Comparison of ENCODE assay signal across 11 mouse cellular contexts in the genomic region with DNA sequence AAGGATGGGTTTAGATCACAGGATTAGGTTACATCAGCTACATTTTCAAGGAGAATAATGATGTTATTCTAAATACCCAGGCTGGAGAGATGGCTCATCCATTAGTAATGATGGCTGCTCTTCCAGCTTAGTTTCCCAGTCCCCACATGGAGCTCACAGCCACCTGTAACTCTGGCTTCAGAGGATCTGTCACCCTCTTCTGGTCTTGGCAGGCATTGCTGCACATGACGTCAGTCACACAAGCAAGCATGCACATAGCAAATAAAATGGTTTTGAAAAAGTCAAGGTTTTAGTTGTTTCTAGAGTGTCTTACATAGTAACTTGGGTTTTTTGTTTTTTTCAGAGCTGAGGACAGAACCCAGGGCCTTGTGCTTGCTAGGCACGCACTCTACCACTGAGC. TPM values are rescaled to one million over a fixed set of nuclear protein-coding genes. Genes with fewer than 3 reads are reported as not detected.
DNase-seq lines count a peak whose midpoint lies in the region; ATAC-seq and TF ChIP-seq lines count a peak whose summit lies in the region.
"Had no signal": no experiment of that assay in that cellular context is flagged by ENCODE, and none has a peak within 500 bp of the region (broad histone marks: within the 10 kb centered on the region; RNA-seq: fewer than 3 reads in every experiment).

No protein-coding gene starts in this region.

- H3K4me2 ChIP-seq in heart, postnatal 0 days (ENCODE audit: low read depth, low read length) = no peak overlapping the region
- H3K4me2 ChIP-seq in midbrain, embryonic 11.5 days = no peak overlapping the region
- H3K4me2 ChIP-seq in midbrain, embryonic 14.5 days (ENCODE audit: low read length) = no peak overlapping the region
- H3K4me2 ChIP-seq: limb, embryonic 15.5 days; midbrain, embryonic 13.5 days had no signal

- DNase-seq in heart, postnatal 0 days (ENCODE audit: low spot score) = no peak
- no peak for DNase-seq in heart, adult 18-20 months
- DNase-seq in midbrain, embryonic 11.5 days (ENCODE audit: low spot score, missing footprints) = peak; percentile 73
- DNase-seq in midbrain, embryonic 14.5 days = no peak
- DNase-seq in G1E (ENCODE audit: low spot score) = peak; percentile 29
- no peak for DNase-seq in ovary, postnatal 14 days (ENCODE audit: low spot score)
- no peak for DNase-seq in Muller cell, postnatal 12 days (ENCODE audit: inconsistent ontology term)
- DNase-seq: cerebellum, postnatal 36 days had no signal

- peaks cover 26% of the 10 kb centered on the region for H3K36me3 ChIP-seq in heart, postnatal 0 days (replicated peaks; ENCODE audit: control insufficient read depth, insufficient read depth, low read length)
- H3K36me3 ChIP-seq in midbrain, embryonic 11.5 days (ENCODE audit: control insufficient read depth, insufficient read depth, low read length) = peaks cover 3% of the 10 kb centered on the region; the same call in 1 of the 2 replicates
- H3K36me3 ChIP-seq in midbrain, embryonic 14.5 days (ENCODE audit: control insufficient read depth, insufficient read depth, low read length) = peaks cover 26% of the 10 kb centered on the region
- H3K36me3 ChIP-seq in G1E (replicated peaks) = peaks cover 79% of the 10 kb centered on the region

- no peak for TF ChIP-seq POLR2A in embryonic fibroblast, embryonic 13.5 days (IDR thresholded peaks at IDR 0.05; ENCODE audit: low read depth, low read length)

- no peaks in the 10 kb centered on the region for H3K9me3 ChIP-seq in heart, postnatal 0 days (replicated peaks; ENCODE audit: control insufficient read depth, low read length)
- H3K9me3 ChIP-seq in midbrain, embryonic 11.5 days (ENCODE audit: control insufficient read depth, low read length) = no peaks in the 10 kb centered on the region
- no peaks in the 10 kb centered on the region for H3K9me3 ChIP-seq in midbrain, embryonic 14.5 days (ENCODE audit: control insufficient read depth, low read length)
- no peaks in the 10 kb centered on the region for H3K9me3 ChIP-seq in G1E (replicated peaks)
- H3K9me3 ChIP-seq: limb, embryonic 15.5 days; midbrain, embryonic 13.5 days had no signal

- H3K4me1 ChIP-seq in heart, postnatal 0 days (ENCODE audit: control insufficient read depth, insufficient read depth) = peaks cover 9% of the 10 kb centered on the region; the same call in 1 of the 2 replicates
- no peaks in the 10 kb centered on the region for H3K4me1 ChIP-seq in midbrain, embryonic 11.5 days (ENCODE audit: control insufficient read depth, insufficient read depth, low read length)
- no peaks in the 10 kb centered on the region for H3K4me1 ChIP-seq in midbrain, embryonic 14.5 days (ENCODE audit: control insufficient read depth, insufficient read depth, low read length)
- H3K4me1 ChIP-seq in G1E (ENCODE audit: insufficient read depth, low read depth, low read length) = peaks cover 38% of the 10 kb centered on the region
- H3K4me1 ChIP-seq in embryonic fibroblast, embryonic 13.5 days (ENCODE audit: control insufficient read depth, insufficient read depth, low read length) = peaks cover 9% of the 10 kb centered on the region; the same call in 1 of the 2 replicates
- H3K4me1 ChIP-seq: limb, embryonic 15.5 days; midbrain, embryonic 13.5 days had no signal

- TF ChIP-seq CTCF in heart, postnatal 0 days (IDR thresholded peaks at IDR 0.05; ENCODE audit: low read depth) = peak; percentile 43
- TF ChIP-seq CTCF in G1E (IDR thresholded peaks at IDR 0.05; ENCODE audit: low read depth, low read length) = peak; percentile 32; the same call in 1 of the 2 replicates
- TF ChIP-seq CTCF in embryonic fibroblast, embryonic 13.5 days (IDR thresholded peaks at IDR 0.05; ENCODE audit: borderline replicate concordance, insufficient read depth, low read length) = peak; percentile 41; the same call in 1 of the 2 replicates

- H3K27me3 ChIP-seq in heart, postnatal 0 days (ENCODE audit: control insufficient read depth, insufficient read depth, low read length) = no peaks in the 10 kb centered on the region
- no peaks in the 10 kb centered on the region for H3K27me3 ChIP-seq in midbrain, embryonic 11.5 days (ENCODE audit: control insufficient read depth, insufficient read depth, low read length)
- H3K27me3 ChIP-seq in midbrain, embryonic 14.5 days (ENCODE audit: control insufficient read depth, insufficient read depth, low read length) = no peaks in the 10 kb centered on the region
- no peaks in the 10 kb centered on the region for H3K27me3 ChIP-seq in G1E (ENCODE audit: insufficient read depth, low read length)
- H3K27me3 ChIP-seq: limb, embryonic 15.5 days; midbrain, embryonic 13.5 days had no signal

- TF ChIP-seq EP300 in heart, postnatal 0 days (IDR thresholded peaks at IDR 0.05; ENCODE audit: low read depth) = no peak

- WGBS in heart, postnatal 0 days = 82% methylated on average over 2 of the region's 2 CpGs
- 71% methylated on average over 2 of the region's 2 CpGs for WGBS in midbrain, embryonic 11.5 days
- 76% methylated on average over 2 of the region's 2 CpGs for WGBS in midbrain, embryonic 14.5 days

- no peak overlapping the region for H3K27ac ChIP-seq in heart, postnatal 0 days (ENCODE audit: low read depth)
- no peak overlapping the region for H3K27ac ChIP-seq in midbrain, embryonic 11.5 days (ENCODE audit: low read depth, low read length)
- no peak overlapping the region for H3K27ac ChIP-seq in midbrain, embryonic 14.5 days (replicated peaks; ENCODE audit: low read depth, low read length)
- H3K27ac ChIP-seq in embryonic fibroblast, embryonic 13.5 days (ENCODE audit: insufficient read depth, low read length) = no peak overlapping the region
- H3K27ac ChIP-seq: limb, embryonic 15.5 days; midbrain, embryonic 13.5 days had no signal

- no peak for ATAC-seq in heart, postnatal 0 days (ENCODE audit: insufficient read depth, low read depth)
- ATAC-seq in midbrain, embryonic 11.5 days (ENCODE audit: low FRiP score) = no peak
- ATAC-seq in midbrain, embryonic 14.5 days (ENCODE audit: low FRiP score, low TSS enrichment) = no peak
- ATAC-seq in G1E (ENCODE audit: extremely low read depth, insufficient number of reproducible peaks, low FRiP score, poor library complexity, severe bottlenecking) = no peak
- ATAC-seq: midbrain, embryonic 13.5 days had no signal

- no peak overlapping the region for H3K9ac ChIP-seq in heart, postnatal 0 days (replicated peaks; ENCODE audit: low read depth, low read length)
- no peak overlapping the region for H3K9ac ChIP-seq in midbrain, embryonic 11.5 days (ENCODE audit: low read length)
- H3K9ac ChIP-seq in midbrain, embryonic 14.5 days (replicated peaks; ENCODE audit: low read length) = no peak overlapping the region
- H3K9ac ChIP-seq: limb, embryonic 15.5 days; midbrain, embryonic 13.5 days had no signal

- H3K4me3 ChIP-seq in heart, postnatal 0 days (ENCODE audit: low read depth, low read length) = no peak overlapping the region
- H3K4me3 ChIP-seq in midbrain, embryonic 11.5 days (ENCODE audit: low read depth, low read length) = no peak overlapping the region
- no peak overlapping the region for H3K4me3 ChIP-seq in midbrain, embryonic 14.5 days (replicated peaks; ENCODE audit: low read depth, low read length)
- H3K4me3 ChIP-seq in G1E (ENCODE audit: low read depth, low read length) = no peak overlapping the region
- H3K4me3 ChIP-seq in embryonic fibroblast, embryonic 13.5 days (ENCODE audit: insufficient read depth, low read length) = no peak overlapping the region
- H3K4me3 ChIP-seq: limb, embryonic 15.5 days; midbrain, embryonic 13.5 days had no signal

RNA-seq across cellular contexts. Expression of gene Prrg2, which starts 9.8 kb away (rescaled TPM):
- 8.3 and 22.0 TPM in 2 replicates for total RNA-seq in heart, postnatal 0 days (2014; rRNA removed; ENCODE audit: low replicate concordance)
- 12.4 and 13.3 TPM in 2 replicates for polyA plus RNA-seq in heart, postnatal 0 days (2015; fragmentation: Nextera tagmentation; extraction: Ambion mirVana)
- 1 to 10 TPM; 7.8 TPM for total RNA-seq in heart, adult 18-20 months (2021)
- 12.7 and 13.5 TPM in 2 replicates for polyA plus RNA-seq in midbrain, embryonic 11.5 days (2014; fragmentation: Nextera tagmentation; extraction: Ambion mirVana)
- polyA plus RNA-seq in midbrain, embryonic 14.5 days (2014; fragmentation: Nextera tagmentation; extraction: Ambion mirVana) = 10.1 and 12.2 TPM in 2 replicates
- total RNA-seq in G1E (2014; fragmentation: Nextera tagmentation) (11.5 and 17.8 TPM in 2 replicates), G1E (2017) (6.8 and 9.5 TPM in 2 replicates)
- 34.7 and 38.8 TPM in 2 replicates for polyA plus RNA-seq in G1E (2012)
- polyA plus RNA-seq in embryonic fibroblast, embryonic 13.5 days (2011; ENCODE audit: insufficient read length, low read depth, missing spikeins) = 15.1 and 17.5 TPM in 2 replicates

RNA-seq across cellular contexts. Expression of gene Nosip, which starts 10.0 kb away (rescaled TPM):
- 21.5 and 73.9 TPM in 2 replicates for total RNA-seq in heart, postnatal 0 days (2014; rRNA removed; ENCODE audit: low replicate concordance)
- 38.2 and 43.7 TPM in 2 replicates for polyA plus RNA-seq in heart, postnatal 0 days (2015; fragmentation: Nextera tagmentation; extraction: Ambion mirVana)
- 10 to 100 TPM; 29.6 to 35.2 TPM for total RNA-seq in heart, adult 18-20 months (2021)
- 53.2 and 56.7 TPM in 2 replicates for polyA plus RNA-seq in midbrain, embryonic 11.5 days (2014; fragmentation: Nextera tagmentation; extraction: Ambion mirVana)
- polyA plus RNA-seq in midbrain, embryonic 14.5 days (2014; fragmentation: Nextera tagmentation; extraction: Ambion mirVana) = 55.3 and 65.9 TPM in 2 replicates
- total RNA-seq in G1E (2014; fragmentation: Nextera tagmentation) (43.6 and 49.1 TPM in 2 replicates), G1E (2017) (38.9 and 49.4 TPM in 2 replicates)
- polyA plus RNA-seq in G1E (2012) = 104 and 110 TPM in 2 replicates
- 33.0 and 38.0 TPM in 2 replicates for polyA plus RNA-seq in embryonic fibroblast, embryonic 13.5 days (2011; ENCODE audit: insufficient read length, low read depth, missing spikeins)

RNA-seq across cellular contexts. Expression of gene Prr12, which starts 19.5 kb away (rescaled TPM):
- total RNA-seq in heart, postnatal 0 days (2014; rRNA removed; ENCODE audit: low replicate concordance) = 5.4 and 12.5 TPM in 2 replicates
- 3.8 TPM in 2 replicates for polyA plus RNA-seq in heart, postnatal 0 days (2015; fragmentation: Nextera tagmentation; extraction: Ambion mirVana)
- total RNA-seq in heart, adult 18-20 months (2021) = 10 to 100 TPM; 21.5 to 21.9 TPM
- polyA plus RNA-seq in midbrain, embryonic 11.5 days (2014; fragmentation: Nextera tagmentation; extraction: Ambion mirVana) = 9.6 and 12.2 TPM in 2 replicates
- polyA plus RNA-seq in midbrain, embryonic 14.5 days (2014; fragmentation: Nextera tagmentation; extraction: Ambion mirVana) = 19.5 and 21.4 TPM in 2 replicates
- total RNA-seq in G1E (2014; fragmentation: Nextera tagmentation) (36.7 and 42.4 TPM in 2 replicates), G1E (2017) (1.6 and 2.0 TPM in 2 replicates)
- polyA plus RNA-seq in G1E (2012) = 91.6 and 98.4 TPM in 2 replicates
- polyA plus RNA-seq in embryonic fibroblast, embryonic 13.5 days (2011; ENCODE audit: insufficient read length, low read depth, missing spikeins) = 15.4 and 16.9 TPM in 2 replicates

RNA-seq across cellular contexts. Expression of gene Rcn3, which starts 19.8 kb away (rescaled TPM):
- total RNA-seq in heart, postnatal 0 days (2014; rRNA removed; ENCODE audit: low replicate concordance) = 125 and 141 TPM in 2 replicates
- 100 and 108 TPM in 2 replicates for polyA plus RNA-seq in heart, postnatal 0 days (2015; fragmentation: Nextera tagmentation; extraction: Ambion mirVana)
- 10 to 100 TPM; 20.0 to 20.7 TPM for total RNA-seq in heart, adult 18-20 months (2021)
- 121 and 123 TPM in 2 replicates for polyA plus RNA-seq in midbrain, embryonic 11.5 days (2014; fragmentation: Nextera tagmentation; extraction: Ambion mirVana)
- 31.2 and 59.3 TPM in 2 replicates for polyA plus RNA-seq in midbrain, embryonic 14.5 days (2014; fragmentation: Nextera tagmentation; extraction: Ambion mirVana)
- 0.49 TPM in 1 of 2 replicates, not detected in the other for total RNA-seq in G1E (2014; fragmentation: Nextera tagmentation)
- total RNA-seq in G1E (2017) = not detected in 2 replicates
- polyA plus RNA-seq in G1E (2012) = 0.31 and 0.33 TPM in 2 replicates
- polyA plus RNA-seq in embryonic fibroblast, embryonic 13.5 days (2011; ENCODE audit: insufficient read length, low read depth, missing spikeins) = 439 and 601 TPM in 2 replicates

RNA-seq across cellular contexts. Expression of gene Fcgrt, which starts 31.4 kb away (rescaled TPM):
- total RNA-seq in heart, postnatal 0 days (2014; rRNA removed; ENCODE audit: low replicate concordance) = 48.9 and 51.6 TPM in 2 replicates
- polyA plus RNA-seq in heart, postnatal 0 days (2015; fragmentation: Nextera tagmentation; extraction: Ambion mirVana) = 59.5 and 67.9 TPM in 2 replicates
- total RNA-seq in heart, adult 18-20 months (2021) = 10 to 100 TPM; 60.3 to 66.8 TPM
- 16.1 and 18.3 TPM in 2 replicates for polyA plus RNA-seq in midbrain, embryonic 11.5 days (2014; fragmentation: Nextera tagmentation; extraction: Ambion mirVana)
- polyA plus RNA-seq in midbrain, embryonic 14.5 days (2014; fragmentation: Nextera tagmentation; extraction: Ambion mirVana) = 4.8 and 21.8 TPM in 2 replicates
- total RNA-seq in G1E (2014; fragmentation: Nextera tagmentation) (not detected in 2 replicates), G1E (2017) (not detected in 2 replicates)
- polyA plus RNA-seq in G1E (2012) = not detected in 2 replicates
- 41.5 and 64.3 TPM in 2 replicates for polyA plus RNA-seq in embryonic fibroblast, embryonic 13.5 days (2011; ENCODE audit: insufficient read length, low read depth, missing spikeins)

Comparison
In these comparisons a context has a peak if more than half of its experiments do, and no peak if none do; other contexts are left out.
1. DNase-seq: peak in midbrain, embryonic 11.5 days (single experiment) and G1E (single experiment); none in heart, postnatal 0 days (single experiment), heart, adult 18-20 months (0 of 2), midbrain, embryonic 14.5 days (single experiment), ovary, postnatal 14 days (single experiment) and Muller cell, postnatal 12 days (single experiment).
2. Peak in every context shown above with its lines, with median percentiles within 50 percentile points of each other: CTCF ChIP-seq.